Mouse (Mus musculus): Measurements from ENCODE around the gene Pck1.

DNA sequence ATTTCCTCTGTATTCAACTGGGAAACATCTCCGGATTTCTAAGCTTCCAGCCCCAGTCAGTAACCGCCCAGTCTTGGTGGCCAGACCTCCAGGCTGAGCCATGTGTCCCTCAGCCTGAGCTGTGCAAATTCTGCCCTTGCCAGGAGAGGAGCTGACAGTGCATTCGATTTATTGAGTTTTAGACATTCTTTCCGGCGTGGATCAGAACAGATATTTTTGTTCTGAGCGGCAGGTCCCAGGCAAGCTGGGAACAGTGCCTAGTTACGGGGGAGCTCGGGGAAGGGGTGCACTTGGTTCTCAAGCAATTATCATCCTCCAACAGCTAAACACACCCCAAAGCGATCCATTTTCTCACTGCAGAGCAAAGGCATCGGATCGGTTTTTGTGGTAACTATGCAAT is 9.2 kb upstream of the Pck1 start:
- no peak for TF ChIP-seq CTCF (IDR thresholded peaks at IDR 0.05; ENCODE audit: low read depth)
- no peak for TF ChIP-seq EP300 (IDR thresholded peaks at IDR 0.05; ENCODE audit: low read depth)

Measured in liver, embryonic 14.5 days (tissue).